Mouse (Mus musculus) intestine, embryonic 15.5 days (tissue): ENCODE data around the gene Rac3. TPM values are rescaled to one million over a fixed set of nuclear protein-coding genes. Genes with fewer than 3 reads are reported as not detected.
"Not testable (repeated sequence)": the region's sequence is repeated elsewhere in the genome, so short reads cannot be mapped to it uniquely, and the experiment has no call there.

Experiments
- ATAC-seq: fragments of 200-750 bp; cut with Nextera tagmentation; 2 replicates; pipeline ENCODE4 v1.8.0; 2017; ENCODE audit warnings: moderate TSS enrichment, moderate library complexity
- H3K27ac ChIP-seq: fragments of 300-500 bp; sonication (generic); 2 replicates; pipeline ENCODE4 v1.5.1; 2015; ENCODE audit warnings: mild to moderate bottlenecking, inconsistent platforms
- H3K27me3 ChIP-seq: fragments of 300-500 bp; sonication (generic); replicated peaks from 2 replicates; pipeline ENCODE4 v1.6.1; 2015; ENCODE audit warnings: inconsistent platforms
- H3K36me3 ChIP-seq: fragments of 300-500 bp; sonication (generic); 2 replicates; pipeline ENCODE4 v1.6.1; 2015; ENCODE audit warnings: inconsistent platforms
- H3K4me1 ChIP-seq: fragments of 300-500 bp; sonication (generic); replicated peaks from 2 replicates; pipeline ENCODE4 v1.6.1; 2015; ENCODE audit warnings: inconsistent platforms
- H3K4me2 ChIP-seq: fragments of 300-500 bp; sonication (generic); replicated peaks from 2 replicates; pipeline ENCODE4 v1.6.1; 2015; ENCODE audit warnings: mild to moderate bottlenecking, inconsistent platforms
- H3K4me3 ChIP-seq: fragments of 300-500 bp; sonication (generic); replicated peaks from 2 replicates; pipeline ENCODE4 v1.5.1; 2015; ENCODE audit warnings: inconsistent platforms
- H3K9ac ChIP-seq: fragments of 300-500 bp; sonication (generic); 2 replicates; pipeline ENCODE4 v1.6.1; 2015; ENCODE audit warnings: inconsistent platforms
- H3K9me3 ChIP-seq: fragments of 300-500 bp; sonication (generic); 2 replicates; pipeline ENCODE4 v1.6.1; 2016; ENCODE audit warnings: inconsistent platforms
- WGBS: fragments of 180-500 bp; shearing (Covaris S2); methylation state at CpG from one replicate; pipeline ENCODE4 v1.1.7; 2015; 5-methylcytosine and 5-hydroxymethylcytosine counted together
- polyA plus RNA-seq: library from polyadenylated mRNA; unstranded; fragments of >200 nt; fragmentation: Nextera tagmentation; extraction: Ambion mirVana; gene quantifications from 2 replicates; pipeline ENCODE4 v1.2.1, GENCODE M21; 2015

Rac3 gene
- polyA plus RNA-seq, 1 experiment from 2014 or later: 35.8 TPM

- peak overlapping the region; percentile 58 for H3K4me3 ChIP-seq
- no peaks in the 10 kb centered on the region for H3K9me3 ChIP-seq
- H3K9ac ChIP-seq: peak overlapping the region; percentile 73
- peak overlapping the region; percentile 23; the same call in 1 of the 2 replicates for H3K27ac ChIP-seq
- ATAC-seq: peak; percentile 27; the same call in 1 of the 2 replicates
- H3K27me3 ChIP-seq: no peaks in the 10 kb centered on the region
- peak overlapping the region; percentile 98 for H3K4me2 ChIP-seq
- peaks cover 22% of the 10 kb centered on the region for H3K4me1 ChIP-seq
- H3K36me3 ChIP-seq: peaks cover 20% of the 10 kb centered on the region
- 17% methylated on average over 21 of the region's 21 CpGs for WGBS
Observed at GRCm38 (mm10) chr11:120722067-120722630, 879 bp downstream of the Rac3 start.

- Histone ChIP-seq H3K4me1 (peaks cover 22% of the 10 kb centered on the region), H3K9me3 (no peaks in the 10 kb centered on the region), H3K27ac (no peak overlapping the region), H3K4me2 (no peak overlapping the region), H3K27me3 (no peaks in the 10 kb centered on the region), H3K4me3 (no peak overlapping the region), H3K9ac (no peak overlapping the region), H3K36me3 (peaks cover 13% of the 10 kb centered on the region; the same call in 1 of the 2 replicates)
- ATAC-seq: no peak
- 85% methylated on average over 11 of the region's 11 CpGs for WGBS
Observed at GRCm38 (mm10) chr11:120722761-120723382, 1.6 kb downstream of the Rac3 start.

GRCm38 (mm10) chr11:120723509-120723908 is 2.2 kb downstream of the Rac3 start:
- no peak for ATAC-seq
- peaks cover 7% of the 10 kb centered on the region; the same call in 1 of the 2 replicates for H3K36me3 ChIP-seq
- 86% methylated on average over 7 of the region's 7 CpGs for WGBS
- H3K4me3 ChIP-seq: no peak overlapping the region
- no peaks in the 10 kb centered on the region for H3K9me3 ChIP-seq
- H3K27ac ChIP-seq: no peak overlapping the region
- no peaks in the 10 kb centered on the region for H3K27me3 ChIP-seq
- H3K9ac ChIP-seq: no peak overlapping the region
- no peak overlapping the region for H3K4me2 ChIP-seq
- H3K4me1 ChIP-seq: peaks cover 22% of the 10 kb centered on the region

- peak overlapping the region; percentile 59 for H3K9ac ChIP-seq
- H3K27ac ChIP-seq: no peak overlapping the region
- WGBS: 19% methylated on average over 34 of the region's 36 CpGs
- H3K36me3 ChIP-seq: no peaks in the 10 kb centered on the region
- peaks cover 14% of the 10 kb centered on the region for H3K4me1 ChIP-seq
- H3K4me2 ChIP-seq: peak overlapping the region; percentile 91
- H3K9me3 ChIP-seq: no peaks in the 10 kb centered on the region
- peak overlapping the region; percentile 72 for H3K4me3 ChIP-seq
- no peaks in the 10 kb centered on the region for H3K27me3 ChIP-seq
- ATAC-seq: peak; percentile 65
Observed at GRCm38 (mm10) chr11:120726243-120727168, 5.2 kb downstream of the Rac3 start.

DNA sequence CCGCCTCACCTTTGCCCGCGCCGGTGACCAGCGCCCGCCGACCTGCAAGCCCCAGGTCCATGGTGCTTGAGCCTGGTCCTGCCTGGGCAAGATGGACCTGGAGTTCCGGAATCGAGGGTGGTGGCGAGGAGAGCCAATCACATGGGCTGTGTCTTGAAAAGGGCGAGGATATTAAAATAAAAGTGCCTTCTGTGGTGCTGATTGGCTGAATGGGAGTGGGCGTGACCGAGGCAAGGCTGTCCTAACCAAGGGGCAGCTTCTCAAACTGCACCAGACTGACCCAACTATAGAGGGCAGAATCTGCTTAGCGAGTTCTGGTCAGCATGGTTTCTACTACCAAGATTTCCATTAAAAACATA is 5.9 kb downstream of the Rac3 start, which contains the start of gene Dcxr:
Gene Dcxr, minus strand, starts transcription at position 113 of the 359 bp plus-strand sequence.
- no peak within 1 kb of the TSS for H3K27ac ChIP-seq
- no peaks in the 10 kb centered on the region for H3K27me3 ChIP-seq
- under 1% methylated on average over 14 of the region's 14 CpGs for WGBS
- H3K4me2 ChIP-seq: peak within 1 kb of the TSS; percentile 91
- H3K4me1 ChIP-seq: peaks cover 8% of the 10 kb centered on the region
- peak within 1 kb of the TSS; percentile 59 for H3K9ac ChIP-seq
- H3K9me3 ChIP-seq: no peaks in the 10 kb centered on the region
- ATAC-seq: peak; percentile 95
- no peaks in the 10 kb centered on the region for H3K36me3 ChIP-seq
- H3K4me3 ChIP-seq: peak within 1 kb of the TSS; percentile 72

- 58% methylated on average over 12 of the region's 12 CpGs for WGBS
- H3K36me3 ChIP-seq: no peaks in the 10 kb centered on the region
- H3K4me1 ChIP-seq: peaks cover 4% of the 10 kb centered on the region; the same call in 1 of the 2 replicates
- H3K4me2 ChIP-seq: no peak overlapping the region
- H3K27me3 ChIP-seq: no peaks in the 10 kb centered on the region
- H3K9ac ChIP-seq: no peak overlapping the region
- no peaks in the 10 kb centered on the region for H3K9me3 ChIP-seq
- H3K4me3 ChIP-seq: no peak overlapping the region
- H3K27ac ChIP-seq: no peak overlapping the region
- no peak for ATAC-seq
Observed at GRCm38 (mm10) chr11:120727564-120727963, 6.3 kb downstream of the Rac3 start.

DNA sequence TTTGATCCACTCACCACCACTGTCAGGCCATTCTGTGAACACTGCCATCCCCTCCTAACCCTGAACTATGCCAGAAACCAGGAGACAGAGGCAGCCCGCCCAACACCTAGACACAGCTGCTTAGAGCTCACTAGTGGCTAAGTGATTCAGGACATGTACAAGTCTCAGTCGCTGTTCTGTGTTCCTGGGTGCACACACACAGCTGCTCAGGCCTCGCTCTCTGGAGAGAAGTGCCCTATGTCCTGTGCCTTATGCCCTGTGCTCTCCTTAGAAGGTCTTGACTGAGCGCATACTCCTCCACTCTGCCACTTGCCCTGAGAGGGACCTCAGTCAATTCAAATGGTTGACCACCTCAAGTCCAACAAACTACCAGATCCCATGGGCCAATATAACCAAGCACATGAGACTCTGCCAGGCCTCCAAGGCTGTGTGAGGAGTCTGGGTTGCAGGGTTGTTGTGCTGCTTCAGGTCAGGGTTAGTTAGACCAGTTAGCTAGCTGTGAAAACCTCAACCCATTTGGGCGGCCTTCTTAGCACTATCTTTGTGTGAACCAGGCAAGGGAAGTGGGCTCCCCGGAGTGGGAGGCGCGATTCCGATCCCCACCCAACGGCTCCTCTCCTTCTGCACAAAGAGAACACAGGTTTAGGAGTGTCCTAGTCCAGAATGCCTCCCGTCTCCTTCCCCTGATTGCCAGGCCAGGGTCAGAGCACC is 7.4 kb downstream of the Rac3 start:
- H3K9ac ChIP-seq: no peak overlapping the region
- H3K4me1 ChIP-seq: peaks cover 4% of the 10 kb centered on the region; the same call in 1 of the 2 replicates
- 69% methylated on average over 11 of the region's 11 CpGs for WGBS
- no peaks in the 10 kb centered on the region for H3K27me3 ChIP-seq
- no peak overlapping the region for H3K4me2 ChIP-seq
- H3K36me3 ChIP-seq: no peaks in the 10 kb centered on the region
- no peak overlapping the region for H3K27ac ChIP-seq
- ATAC-seq: no peak
- no peak overlapping the region for H3K4me3 ChIP-seq
- H3K9me3 ChIP-seq: no peaks in the 10 kb centered on the region

GRCm38 (mm10) chr11:120729432-120730050 is 8.3 kb downstream of the Rac3 start:
- H3K27me3 ChIP-seq, H3K9ac ChIP-seq, H3K36me3 ChIP-seq, H3K4me1 ChIP-seq, H3K9me3 ChIP-seq, H3K27ac ChIP-seq, H3K4me3 ChIP-seq: not testable (repeated sequence)
- H3K4me2 ChIP-seq: peak overlapping the region; percentile 47
- peak; percentile 32; the same call in 1 of the 2 replicates for ATAC-seq
- WGBS: 2% methylated on average over 18 of the region's 21 CpGs

GRCm38 (mm10) chr11:120730331-120730870 is 9.1 kb downstream of the Rac3 start:
- H3K4me1 ChIP-seq: peaks cover 4% of the 10 kb centered on the region; the same call in 1 of the 2 replicates
- WGBS: 87% methylated on average over 10 of the region's 10 CpGs
- H3K27ac ChIP-seq: no peak overlapping the region
- no peak overlapping the region for H3K9ac ChIP-seq
- no peaks in the 10 kb centered on the region for H3K36me3 ChIP-seq
- no peak for ATAC-seq
- no peak overlapping the region for H3K4me3 ChIP-seq
- no peak overlapping the region for H3K4me2 ChIP-seq
- H3K27me3 ChIP-seq: no peaks in the 10 kb centered on the region
- no peaks in the 10 kb centered on the region for H3K9me3 ChIP-seq

DNA sequence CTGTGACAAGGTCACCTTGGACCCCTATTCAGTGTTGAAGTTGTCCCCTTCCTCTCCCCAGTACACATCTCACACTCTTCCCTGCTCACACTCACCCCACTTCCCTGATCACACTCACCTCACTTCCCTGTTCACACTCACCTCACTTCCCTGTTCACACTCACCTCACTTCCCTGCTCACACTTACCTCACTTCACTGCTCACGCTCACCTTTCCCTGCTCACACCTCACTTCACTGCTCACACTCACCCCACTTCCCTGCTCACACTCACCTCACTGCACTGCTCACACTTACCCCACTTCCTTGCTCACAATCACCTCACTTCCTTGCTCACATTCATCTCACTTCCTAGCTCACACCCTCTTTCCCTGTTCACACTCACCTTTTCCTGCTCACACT is 10.1 kb downstream of the Rac3 start:
- H3K27ac ChIP-seq: no peak overlapping the region
- no peaks in the 10 kb centered on the region for H3K36me3 ChIP-seq
- no peak for ATAC-seq
- H3K27me3 ChIP-seq: no peaks in the 10 kb centered on the region
- H3K4me3 ChIP-seq: no peak overlapping the region
- H3K4me1 ChIP-seq: peaks cover 1% of the 10 kb centered on the region; the same call in 1 of the 2 replicates
- H3K9ac ChIP-seq: no peak overlapping the region
- no peaks in the 10 kb centered on the region for H3K9me3 ChIP-seq
- WGBS: 95% methylated on average over 1 of the region's 1 CpGs
- no peak overlapping the region for H3K4me2 ChIP-seq

- H3K27me3 ChIP-seq: no peaks in the 10 kb centered on the region
- no peak within 1 kb of the TSS for H3K4me3 ChIP-seq
- no peak within 1 kb of the TSS for H3K9ac ChIP-seq
- no peaks in the 10 kb centered on the region for H3K9me3 ChIP-seq
- H3K4me2 ChIP-seq: no peak within 1 kb of the TSS
- no peak for ATAC-seq
- no peaks in the 10 kb centered on the region for H3K36me3 ChIP-seq
- no peak within 1 kb of the TSS for H3K27ac ChIP-seq
- no peaks in the 10 kb centered on the region for H3K4me1 ChIP-seq
- 72% methylated on average over 12 of the region's 12 CpGs for WGBS
Observed at GRCm38 (mm10) chr11:120731858-120732680, 10.8 kb downstream of the Rac3 start, which contains the start of gene Cbr2. Gene Cbr2, minus strand, starts transcription at chr11:120732114.
